Mouse (Mus musculus) MEL (cell line): ENCODE results near the gene Ptprh.

ENCODE experiments used
- CHD2 ChIP-seq: IDR thresholded peaks from 2 replicates; pipeline ENCODE4 v1.6.1; 2011; ENCODE audit warnings: low read length, improper control_type of control experiment
- CTCF ChIP-seq, 3 experiments: IDR thresholded peaks in 2 of 3; conservative IDR thresholded peaks in 1 of 3; 2 replicates each; pipeline ENCODE4 v1.5.1; 2011 to 2012; ENCODE audit warnings: low read length in 3 of 3, low read depth in 2 of 3, mild to moderate bottlenecking in 2 of 3, improper control_type of control experiment in 1 of 3, inconsistent platforms in 1 of 3, mixed read lengths in 1 of 3, moderate library complexity in 1 of 3; ENCODE audit not compliant: control insufficient read depth in 1 of 3, insufficient read depth in 1 of 3, poor library complexity in 1 of 3, severe bottlenecking in 1 of 3
- EP300 ChIP-seq, 2 experiments: IDR thresholded peaks; 2 replicates each; pipeline ENCODE4 v1.6.1; 2011; ENCODE audit warnings: improper control_type of control experiment in 2 of 2, low read length in 2 of 2, low read depth in 1 of 2, mild to moderate bottlenecking in 1 of 2
- ETS1 ChIP-seq: IDR thresholded peaks from 2 replicates; pipeline ENCODE4 v1.6.1; 2012; ENCODE audit warnings: low read depth, mild to moderate bottlenecking, inconsistent platforms, low read length, improper control_type of control experiment, moderate library complexity
- TAL1 ChIP-seq: IDR thresholded peaks from 2 replicates; pipeline ENCODE4 v1.6.1; 2012; ENCODE audit warnings: mild to moderate bottlenecking, inconsistent platforms, low read length, moderate library complexity, mixed read lengths
- USF2 ChIP-seq, 2 experiments: IDR thresholded peaks; 2 replicates each; pipeline ENCODE4 v1.6.1; 2011 to 2012; ENCODE audit warnings: improper control_type of control experiment in 2 of 2, low read length in 2 of 2, borderline replicate concordance in 1 of 2, inconsistent platforms in 1 of 2, low read depth in 1 of 2, mild to moderate bottlenecking in 1 of 2; ENCODE audit not compliant: insufficient read depth in 1 of 2
- ZKSCAN1 ChIP-seq: IDR thresholded peaks from 2 replicates; pipeline ENCODE4 v1.6.1; 2012; ENCODE audit warnings: low read depth, mild to moderate bottlenecking, inconsistent platforms, low read length, improper control_type of control experiment, moderate library complexity

- TF ChIP-seq EP300 (IDR thresholded peaks at IDR 0.05; ENCODE audit: low read depth in 1 of 2, low read length in 2 of 2) (no peak), ZKSCAN1 (no peak), CHD2 (no peak), CTCF (IDR thresholded peaks at IDR 0.05 in 2 of 3, conservative IDR thresholded peaks at IDR 0.05 in 1 of 3; ENCODE audit: control insufficient read depth in 1 of 3, insufficient read depth in 1 of 3, low read depth in 2 of 3, low read length in 3 of 3, poor library complexity in 1 of 3, severe bottlenecking in 1 of 3) (no peak), ETS1 (no peak), USF2 (IDR thresholded peaks at IDR 0.05; ENCODE audit: borderline replicate concordance in 1 of 2, insufficient read depth in 1 of 2, low read depth in 1 of 2, low read length in 2 of 2) (no peak), TAL1 (no peak)
Measured at GRCm38 (mm10) chr7:4643225-4643624, 39.4 kb upstream of the Ptprh start.
